Mouse (Mus musculus) lung, adult 2 months (tissue): ENCODE data around the gene Slc26a11.
A peak's percentile ranks its signal among the peaks of the same experiment; 100 is the strongest.

ENCODE experiments used
- CTCF ChIP-seq: fragments of 200-500 bp; IDR thresholded peaks from 2 replicates; pipeline ENCODE4 v1.5.1; 2011; ENCODE audit warnings: mild to moderate bottlenecking, low read length, control low read depth; ENCODE audit not compliant: insufficient read depth
- POLR2A ChIP-seq: fragments of 200-500 bp; IDR thresholded peaks from 2 replicates; pipeline ENCODE4 v1.6.1; 2011; ENCODE audit warnings: low read depth, mild to moderate bottlenecking, control low read depth, low read length, borderline replicate concordance; ENCODE audit errors: extremely low read depth

DNA sequence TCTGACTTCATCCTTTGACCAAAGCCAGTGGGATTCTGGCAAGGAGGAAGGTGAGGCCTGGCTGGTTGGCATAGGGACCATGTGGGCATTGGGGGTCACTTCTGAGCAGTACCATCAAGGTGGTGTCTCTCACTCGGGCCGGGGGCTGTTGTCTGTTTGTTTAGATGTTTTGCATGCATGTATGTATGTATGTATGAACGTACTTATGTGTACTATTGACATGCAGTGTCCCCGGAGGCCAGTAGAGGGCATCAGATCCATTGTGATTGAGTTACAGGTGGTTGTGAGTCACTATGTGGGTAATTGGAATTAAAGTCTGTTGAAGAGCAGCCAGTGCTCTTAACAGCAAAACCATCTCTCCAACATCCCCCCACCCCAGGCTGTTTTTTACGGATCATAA is 15.7 kb upstream of the Slc26a11 start:
- peak; percentile 54; the same call in 1 of the 2 replicates for TF ChIP-seq CTCF
- no peak for TF ChIP-seq POLR2A
